Mouse (Mus musculus): ENCODE measurements at regions not wholly inside any gene's neighbourhood (a gene's known extent, or its start where the extent isn't known, plus 50 kb on each side); places are given as distances from the start of the nearest gene placed in this dataset.

GRCm38 (mm10) chr10:17008683-17009082 lies 714.3 kb upstream of the Cited2 start:
- no peak for DNase-seq

GRCm38 (mm10) chr10:17010047-17010446 lies 713.0 kb upstream of the Cited2 start:
- DNase-seq: no peak

GRCm38 (mm10) chr10:17011876-17012275 lies 711.1 kb upstream of the Cited2 start:
- DNase-seq: no peak

GRCm38 (mm10) chr10:17012541-17012975 lies 710.5 kb upstream of the Cited2 start:
- DNase-seq: no peak

GRCm38 (mm10) chr10:17014826-17015225 lies 708.2 kb upstream of the Cited2 start:
- no peak for DNase-seq

GRCm38 (mm10) chr10:17016854-17017253 lies 706.2 kb upstream of the Cited2 start:
- DNase-seq: no peak

- no peak for DNase-seq
Observed at GRCm38 (mm10) chr10:17022216-17023158, 700.5 kb upstream of the Cited2 start.

GRCm38 (mm10) chr10:17023571-17024293 lies 699.3 kb upstream of the Cited2 start:
- DNase-seq: no peak

- DNase-seq: no peak
Observed at GRCm38 (mm10) chr10:17024294-17024665, 698.7 kb upstream of the Cited2 start.

- no peak for DNase-seq
Observed at GRCm38 (mm10) chr10:17034892-17035775, 687.9 kb upstream of the Cited2 start.

GRCm38 (mm10) chr10:17038259-17039043 lies 684.6 kb upstream of the Cited2 start:
- DNase-seq: no peak

GRCm38 (mm10) chr10:17042090-17042489 lies 680.9 kb upstream of the Cited2 start:
- no peak for DNase-seq

- DNase-seq: no peak
Observed at GRCm38 (mm10) chr10:17042973-17043372, 680.0 kb upstream of the Cited2 start.

- no peak for DNase-seq
Observed at GRCm38 (mm10) chr10:17046765-17047164, 676.3 kb upstream of the Cited2 start.

GRCm38 (mm10) chr10:17072906-17073305 lies 650.1 kb upstream of the Cited2 start:
- DNase-seq: no peak

GRCm38 (mm10) chr10:17074013-17074401 lies 649.0 kb upstream of the Cited2 start:
- no peak for DNase-seq

- no peak for DNase-seq
Observed at GRCm38 (mm10) chr10:17074402-17075027, 648.5 kb upstream of the Cited2 start.

GRCm38 (mm10) chr10:17075147-17075546 lies 647.9 kb upstream of the Cited2 start:
- DNase-seq: no peak

- DNase-seq: no peak
Observed at GRCm38 (mm10) chr10:17075576-17075975, 647.4 kb upstream of the Cited2 start.

- no peak for DNase-seq
Observed at GRCm38 (mm10) chr10:17076186-17076585, 646.8 kb upstream of the Cited2 start.

GRCm38 (mm10) chr10:17077580-17077979 lies 645.4 kb upstream of the Cited2 start:
- no peak for DNase-seq

GRCm38 (mm10) chr10:17080818-17081217 lies 642.2 kb upstream of the Cited2 start:
- DNase-seq: no peak
